Mouse (Mus musculus) cerebellum, adult 8-10 months (tissue): ENCODE results near the gene Ric8b.
A peak's percentile ranks its signal among the peaks of the same experiment; 100 is the strongest.

ENCODE experiments used
- DNase-seq: peaks from one replicate; pipeline ENCODE4 v3.0.0; 2022

The Ric8b gene

GRCm38 (mm10) chr10:85007861-85008840, 90.7 kb downstream of the Ric8b start:
- no peak for DNase-seq

- DNase-seq: no peak
These were observed 93.7 kb downstream of the Ric8b start for GRCm38 (mm10) chr10:85011066-85011465.

- no peak for DNase-seq
These were observed 96.0 kb downstream of the Ric8b start for GRCm38 (mm10) chr10:85013464-85013863.

- DNase-seq: no peak
These were observed 96.6 kb downstream of the Ric8b start for GRCm38 (mm10) chr10:85013924-85014428.

DNA sequence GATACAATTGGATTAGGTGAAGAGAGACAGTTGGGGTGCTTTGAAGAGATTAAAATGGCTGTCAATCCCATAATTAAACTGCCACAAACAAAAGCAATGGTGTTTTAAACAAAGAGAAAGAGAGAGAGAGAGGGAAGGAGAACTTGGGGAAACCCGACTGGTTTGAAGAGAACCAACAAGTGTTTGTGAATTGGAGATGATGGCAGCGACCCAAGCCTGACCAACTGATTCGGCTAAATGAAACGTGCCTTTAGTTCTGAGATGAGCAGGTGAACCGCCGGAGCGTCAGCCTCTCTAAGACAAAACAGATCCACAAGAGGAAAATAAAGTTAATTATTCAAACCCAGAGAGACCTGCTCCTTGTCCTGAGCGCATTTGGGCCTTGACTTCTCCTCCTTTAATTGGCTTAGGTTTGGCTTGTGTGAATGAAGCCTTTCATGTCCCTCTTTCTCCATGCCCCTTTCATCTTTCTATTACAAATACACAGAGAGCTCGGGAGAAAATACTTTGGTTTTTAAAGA, 97.1 kb downstream of the Ric8b start:
- DNase-seq: no peak

GRCm38 (mm10) chr10:85022647-85023312, 105.4 kb downstream of the Ric8b start:
- DNase-seq: no peak

- DNase-seq: no peak
These were observed 105.9 kb downstream of the Ric8b start for GRCm38 (mm10) chr10:85023313-85023666.

- DNase-seq: no peak
These were observed 108.5 kb downstream of the Ric8b start for GRCm38 (mm10) chr10:85025799-85026424.

DNA sequence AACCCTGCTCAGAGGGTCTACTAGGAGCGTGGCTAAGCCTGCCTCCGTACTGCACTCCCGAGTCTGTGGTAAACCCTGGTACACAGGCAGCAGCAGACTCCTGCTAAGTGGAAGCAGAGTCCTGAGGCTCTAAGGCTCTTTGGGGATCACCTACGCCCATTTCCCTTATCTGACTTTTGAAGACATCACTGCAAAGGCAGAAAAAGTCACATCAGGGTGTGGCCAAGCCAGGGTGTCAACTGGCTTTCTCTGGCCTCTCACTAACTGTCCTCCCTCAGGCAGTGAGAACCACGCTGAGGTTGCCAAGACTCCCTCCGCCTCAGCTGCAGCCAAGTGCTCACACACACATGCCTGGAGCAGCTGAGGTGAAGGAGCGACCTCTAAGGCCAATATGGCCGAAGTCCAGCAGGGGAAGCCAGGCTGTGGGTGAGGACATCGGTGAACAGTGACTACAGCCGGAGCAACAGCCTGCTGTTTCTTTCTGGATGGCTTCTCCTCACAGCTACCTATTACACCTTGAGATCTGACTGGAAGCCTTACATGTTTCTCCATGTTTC, 110.3 kb downstream of the Ric8b start:
- no peak for DNase-seq

GRCm38 (mm10) chr10:85035131-85035725, 117.8 kb downstream of the Ric8b start:
- DNase-seq: no peak

DNA sequence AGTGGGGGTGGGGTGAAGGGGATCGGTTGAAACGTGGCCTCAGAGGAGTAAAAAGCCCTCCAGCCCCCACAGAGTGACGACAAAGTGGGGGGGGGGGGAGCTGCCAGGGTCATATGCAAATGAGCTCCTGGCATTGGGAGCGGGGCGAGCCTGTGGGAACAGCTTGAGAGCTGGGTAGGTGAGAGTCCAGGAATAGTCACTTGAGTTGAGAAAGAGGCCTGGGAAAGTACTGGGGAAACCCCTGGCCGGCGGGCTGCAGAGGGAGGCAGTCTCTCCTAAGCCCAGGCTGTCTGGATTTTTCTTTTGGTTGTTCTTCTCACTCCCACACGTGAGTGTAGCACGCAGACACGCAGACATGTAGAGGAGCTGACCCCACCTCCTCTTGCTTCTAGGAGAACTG, 120.7 kb downstream of the Ric8b start:
- no peak for DNase-seq

- DNase-seq: no peak
These were observed 121.4 kb downstream of the Ric8b start for GRCm38 (mm10) chr10:85038852-85039251.

DNA sequence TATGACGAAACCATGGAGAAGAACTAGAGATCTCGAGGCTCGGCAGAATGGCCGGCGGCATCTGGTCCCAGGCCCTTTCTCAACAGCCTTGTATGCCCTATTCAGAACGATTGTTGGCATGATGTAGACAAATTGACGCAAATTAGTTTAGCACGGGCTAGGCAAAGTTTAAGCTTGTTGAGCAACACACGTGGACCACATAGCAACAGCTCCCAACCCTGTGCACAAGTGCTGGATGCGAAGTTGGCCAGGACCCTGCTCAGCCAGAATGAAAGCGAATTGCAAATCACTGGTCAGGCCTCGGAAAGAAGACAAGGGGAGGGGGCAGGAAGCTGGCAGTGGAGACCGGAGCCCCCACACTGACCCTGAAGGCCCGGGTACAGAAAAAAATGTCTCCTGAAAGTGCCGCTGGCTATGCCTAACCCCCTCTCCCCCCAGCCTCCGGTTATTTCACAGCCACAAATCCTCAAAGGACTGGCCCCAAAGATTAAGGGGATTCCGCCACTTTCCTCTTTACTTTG, 126.8 kb downstream of the Ric8b start:
- DNase-seq: no peak

GRCm38 (mm10) chr10:85044732-85045720, 127.6 kb downstream of the Ric8b start:
- peak; percentile 16 for DNase-seq

GRCm38 (mm10) chr10:85046585-85046984, 129.2 kb downstream of the Ric8b start:
- DNase-seq: peak; percentile 18

- no peak for DNase-seq
These were observed 130.6 kb downstream of the Ric8b start for GRCm38 (mm10) chr10:85048008-85048407.

- DNase-seq: no peak
These were observed 133.3 kb downstream of the Ric8b start for GRCm38 (mm10) chr10:85050668-85051208.

- no peak for DNase-seq
These were observed 135.0 kb downstream of the Ric8b start for GRCm38 (mm10) chr10:85052451-85052850.

GRCm38 (mm10) chr10:85054876-85055275, 137.5 kb downstream of the Ric8b start:
- DNase-seq: no peak
